Mouse (Mus musculus) small intestine, adult 2 months (tissue): ENCODE data around the gene Lcn2.

ENCODE experiments used
- CTCF ChIP-seq: fragments of 200-500 bp; IDR thresholded peaks from 2 replicates; pipeline ENCODE4 v1.5.1; 2012; ENCODE audit warnings: low read depth, mild to moderate bottlenecking, control low read depth, inconsistent platforms, low read length, moderate library complexity, mixed read lengths; ENCODE audit not compliant: insufficient replicate concordance, insufficient read length; ENCODE audit errors: extremely low read depth
- POLR2A ChIP-seq: fragments of 200-500 bp; IDR thresholded peaks from 2 replicates; pipeline ENCODE4 v1.6.1; 2012; ENCODE audit warnings: low read depth, mild to moderate bottlenecking, control low read depth, inconsistent platforms, low read length, moderate library complexity

GRCm38 (mm10) chr2:32362817-32363340, 25.2 kb downstream of the Lcn2 start:
- peak; percentile 79 for TF ChIP-seq CTCF
- TF ChIP-seq POLR2A, result peak; percentile 75; the same call in 1 of the 2 replicates
